Mouse (Mus musculus) layer of hippocampus, adult 2 months (tissue): ENCODE results near the gene Itga11. TPM values are rescaled to one million over a fixed set of nuclear protein-coding genes. Genes with fewer than 3 reads are reported as not detected.

ENCODE experiments used
- DNase-seq, 2 experiments: peaks; one replicate each; pipeline ENCODE4 v3.0.0; 2022; ENCODE audit warnings: low spot score in 2 of 2
- H3K27ac ChIP-seq: fragments of 200-600 bp; 2 replicates; pipeline ENCODE4 v1.8.1; 2022
- H3K4me3 ChIP-seq: fragments of 200-600 bp; 2 replicates; pipeline ENCODE4 v1.8.1; 2022; ENCODE audit warnings: mild to moderate bottlenecking
- CTCF ChIP-seq: fragments of 200-600 bp; conservative IDR thresholded peaks from 2 replicates; pipeline ENCODE4 v1.8.1; 2022; ENCODE audit warnings: antibody characterized with exemption, mild to moderate bottlenecking, moderate library complexity
- total RNA-seq, 2 experiments: library from RNA; stranded (reverse); gene quantifications; 2 replicates each; pipeline ENCODE4 v1.2.3; 2021

Itga11 gene
- total RNA-seq, 2 experiments from 2014 or later, result 4.5 to 5.3 TPM

GRCm38 (mm10) chr9:62696799-62697198, 19.2 kb downstream of the Itga11 start:
- no peak for DNase-seq
- H3K4me3 ChIP-seq, result no peak overlapping the region
- H3K27ac ChIP-seq, result no peak overlapping the region
- no peak for TF ChIP-seq CTCF

- no peak for TF ChIP-seq CTCF
Observed at GRCm38 (mm10) chr9:62707267-62707666, 29.6 kb downstream of the Itga11 start.

DNA sequence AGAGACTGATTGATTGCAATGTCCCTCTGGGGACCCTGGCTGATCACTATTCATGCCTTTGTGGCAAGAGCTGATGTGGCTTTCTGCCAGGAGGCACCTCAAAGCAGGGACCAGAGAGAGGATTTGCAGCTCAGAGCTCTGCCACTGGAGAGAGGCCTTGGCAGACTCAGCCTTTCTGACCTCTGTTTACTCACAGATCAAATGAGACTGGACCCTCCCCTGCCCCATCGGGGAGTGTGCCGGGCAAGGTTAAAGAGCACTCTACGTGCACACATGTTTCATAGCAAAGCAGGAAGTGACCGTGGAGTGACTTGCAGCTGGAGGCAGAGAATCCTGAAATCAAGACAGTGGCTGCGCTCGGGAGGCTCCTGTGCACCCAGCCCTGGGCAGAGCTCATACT, 30.2 kb downstream of the Itga11 start:
- Histone ChIP-seq H3K4me3 (no peak overlapping the region), H3K27ac (no peak overlapping the region)
- DNase-seq, result no peak
- no peak for TF ChIP-seq CTCF

More at GRCm38 (mm10) chr9:62707267-62707666, 29.6 kb downstream of the Itga11 start:
- no peak overlapping the region for H3K4me3 ChIP-seq
- no peak for DNase-seq
- H3K27ac ChIP-seq, result no peak overlapping the region

DNA sequence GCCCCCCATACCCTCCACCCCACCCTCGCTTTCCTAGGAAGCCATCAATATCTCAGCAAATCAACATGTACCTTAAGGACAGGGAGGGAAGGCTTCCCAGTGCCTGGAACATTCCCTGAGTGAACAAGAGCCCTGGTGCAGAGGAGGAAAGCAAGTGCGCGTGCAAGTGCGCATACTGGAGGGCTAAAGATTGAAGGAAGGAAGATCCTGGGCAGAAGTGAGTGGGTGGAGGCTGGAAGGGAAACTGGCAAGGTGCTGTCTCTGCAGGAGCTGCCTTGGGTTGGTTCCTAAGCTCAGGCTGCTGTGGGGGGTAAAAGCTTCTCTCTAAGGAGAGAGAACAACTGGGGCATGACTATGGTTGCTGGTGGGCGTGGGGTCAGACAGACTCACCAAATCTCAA, 32.4 kb downstream of the Itga11 start:
- no peak for TF ChIP-seq CTCF
- Histone ChIP-seq H3K27ac (no peak overlapping the region), H3K4me3 (no peak overlapping the region)
- no peak for DNase-seq

DNA sequence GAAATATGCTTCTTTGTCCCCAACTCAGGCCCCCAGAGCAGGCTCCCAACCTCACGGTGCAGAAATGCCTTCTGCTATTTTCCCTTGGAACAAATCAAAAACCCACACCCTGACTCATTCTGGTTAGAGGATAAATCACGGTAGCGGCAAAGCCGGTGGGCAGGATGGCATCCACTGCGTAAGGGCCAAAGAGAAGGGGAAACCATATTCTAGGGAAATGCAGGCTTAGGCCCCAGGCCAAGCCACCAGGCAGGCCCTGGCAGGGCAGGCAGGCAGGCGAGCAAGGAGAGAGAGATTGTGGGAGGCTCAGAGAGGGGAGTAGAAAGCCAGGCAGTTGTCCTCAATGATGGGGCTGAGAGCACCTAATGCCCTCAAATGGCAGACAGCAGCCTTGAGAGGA, 34.7 kb downstream of the Itga11 start:
- peak in 1 of 2 experiments; percentile 29 for DNase-seq
- Histone ChIP-seq H3K27ac (peak overlapping the region; percentile 64), H3K4me3 (no peak overlapping the region)
- no peak for TF ChIP-seq CTCF

- DNase-seq, result no peak
- H3K27ac ChIP-seq, result no peak overlapping the region
- no peak overlapping the region for H3K4me3 ChIP-seq
- TF ChIP-seq CTCF, result no peak
Observed at GRCm38 (mm10) chr9:62713040-62713439, 35.4 kb downstream of the Itga11 start.

GRCm38 (mm10) chr9:62714336-62714735, 36.7 kb downstream of the Itga11 start:
- no peak overlapping the region for H3K27ac ChIP-seq
- no peak for DNase-seq
- H3K4me3 ChIP-seq, result no peak overlapping the region
- peak; percentile 28; the same call in 1 of the 2 replicates for TF ChIP-seq CTCF

- peak overlapping the region; percentile 33; the same call in 1 of the 2 replicates for H3K27ac ChIP-seq
- DNase-seq, result no peak
- no peak for TF ChIP-seq CTCF
- H3K4me3 ChIP-seq, result no peak overlapping the region
Observed at GRCm38 (mm10) chr9:62717982-62718381, 40.4 kb downstream of the Itga11 start.

DNA sequence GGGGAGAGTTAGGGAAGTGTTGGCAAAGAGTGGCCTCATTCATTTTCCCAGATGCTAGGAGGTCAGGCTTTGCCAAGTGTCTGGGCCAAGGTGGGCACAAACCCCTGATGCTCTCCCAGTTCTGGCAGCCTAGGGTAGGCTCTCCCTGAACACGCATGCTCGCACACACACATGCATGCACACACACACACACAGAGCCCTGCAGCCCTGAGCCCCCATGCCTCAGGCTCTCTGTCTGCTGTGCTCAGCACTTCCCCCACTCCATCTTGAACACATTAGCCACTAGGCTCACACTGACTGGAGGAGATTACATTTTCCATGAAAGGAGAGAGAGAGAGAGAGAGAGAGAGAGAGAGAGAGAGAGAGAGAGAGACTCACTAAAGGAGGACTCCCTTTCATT, 44.2 kb downstream of the Itga11 start:
- no peak overlapping the region for H3K4me3 ChIP-seq
- no peak for TF ChIP-seq CTCF
- no peak overlapping the region for H3K27ac ChIP-seq
- no peak for DNase-seq

DNA sequence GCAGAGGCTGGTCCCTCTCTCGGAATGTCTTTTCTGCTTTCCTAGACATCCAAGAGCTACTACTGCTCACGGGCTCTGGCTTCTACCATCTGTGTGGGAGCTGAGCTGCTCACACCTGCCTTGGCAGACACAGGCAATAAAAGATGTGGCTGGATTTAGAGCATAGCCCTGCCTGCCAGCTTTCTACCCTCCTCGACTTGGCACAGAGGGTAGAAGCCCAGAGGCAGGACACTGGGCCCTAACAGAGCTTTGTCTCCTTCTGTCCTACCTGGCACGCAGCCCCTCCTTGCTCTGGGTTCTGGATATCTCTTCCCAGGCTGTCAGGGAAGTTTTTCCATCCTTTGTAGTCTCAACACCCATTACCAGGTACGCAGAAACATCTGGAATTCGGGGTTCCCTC, 45.1 kb downstream of the Itga11 start:
- no peak for DNase-seq
- Histone ChIP-seq H3K27ac (no peak overlapping the region), H3K4me3 (no peak overlapping the region)
- TF ChIP-seq CTCF, result no peak

DNA sequence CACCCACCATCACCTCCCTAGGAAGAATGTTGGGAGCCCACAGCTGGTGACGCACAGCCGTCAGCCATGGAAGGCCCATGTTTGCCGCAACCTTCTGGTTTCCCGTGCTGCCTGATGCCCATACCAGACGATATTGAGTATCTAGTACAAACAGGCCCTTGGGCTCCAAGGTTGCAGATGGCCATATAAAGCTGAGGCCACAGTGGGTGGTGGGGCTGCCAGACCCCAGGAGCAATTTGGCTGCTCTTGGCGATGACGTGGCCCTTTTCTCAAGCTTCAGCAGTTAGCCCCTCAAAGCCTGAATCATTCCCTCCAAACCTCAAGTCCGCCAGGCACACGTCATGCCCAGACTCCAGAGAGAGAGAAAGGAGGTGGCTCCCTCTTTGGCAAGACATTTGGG, 46.5 kb downstream of the Itga11 start:
- DNase-seq, result no peak
- Histone ChIP-seq H3K4me3 (no peak overlapping the region), H3K27ac (no peak overlapping the region)
- no peak for TF ChIP-seq CTCF

- DNase-seq, result no peak
- no peak overlapping the region for H3K27ac ChIP-seq
- TF ChIP-seq CTCF, result no peak
- no peak overlapping the region for H3K4me3 ChIP-seq
Observed at GRCm38 (mm10) chr9:62725247-62725646, 47.6 kb downstream of the Itga11 start.

DNA sequence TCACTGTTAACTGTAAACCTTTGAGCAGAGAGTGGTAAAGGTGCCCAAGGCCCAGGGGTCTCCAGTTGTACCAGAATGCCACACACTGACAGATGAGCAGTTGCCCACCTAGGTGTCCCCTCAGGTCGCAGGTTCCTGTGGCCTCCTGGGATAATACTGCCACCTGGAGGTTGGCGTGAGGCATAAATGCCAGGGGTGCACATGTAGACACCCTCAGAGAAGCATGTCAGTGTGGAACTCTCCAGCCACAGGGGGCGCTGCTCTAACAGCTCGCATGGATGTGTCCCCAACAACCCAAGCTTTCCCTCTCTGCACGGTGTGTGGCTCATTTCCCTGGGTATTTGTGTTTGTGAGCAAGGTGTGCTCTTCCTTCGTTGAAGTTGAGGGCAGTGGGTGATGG, 48.8 kb downstream of the Itga11 start:
- no peak overlapping the region for H3K4me3 ChIP-seq
- H3K27ac ChIP-seq, result no peak overlapping the region
- peak; percentile 68 for TF ChIP-seq CTCF
- DNase-seq, result peak in 1 of 2 experiments; percentile 29

GRCm38 (mm10) chr9:62744558-62745275, 67.1 kb downstream of the Itga11 start:
- Histone ChIP-seq H3K27ac (no peak overlapping the region), H3K4me3 (no peak overlapping the region)
- DNase-seq, result peak in 1 of 2 experiments; percentile 61
- TF ChIP-seq CTCF, result peak; percentile 79
